In genomic region chr8:119575366-119575726, GRCm38 (mm10) we compare ENCODE assay signal across 9 mouse cellular contexts. TPM values are rescaled to one million over a fixed set of nuclear protein-coding genes. Genes with fewer than 3 reads are reported as not detected.
DNase-seq lines count a peak whose midpoint lies in the region; ATAC-seq and TF ChIP-seq lines count a peak whose summit lies in the region.
"Had no signal": no experiment of that assay in that cellular context is flagged by ENCODE, and none has a peak within 500 bp of the region (broad histone marks: within the 10 kb centered on the region; RNA-seq: fewer than 3 reads in every experiment).

No protein-coding gene starts in this region.

- no peak for ATAC-seq in heart, embryonic 13.5 days (ENCODE audit: extremely low read depth, insufficient number of reproducible peaks, low FRiP score, low TSS enrichment)
- ATAC-seq in forebrain, embryonic 16.5 days: no peak
- ATAC-seq in liver, postnatal 0 days: no peak
- ATAC-seq in megakaryocyte-erythroid progenitor cell, adult 5-6 weeks (replicated peaks; ENCODE audit: low FRiP score, low TSS enrichment, poor library complexity, severe bottlenecking): no peak

- no peak for DNase-seq in heart, adult 9 months (ENCODE audit: low spot score in 2 of 2)
- no peak for DNase-seq in liver, postnatal 0 days
- no peak for DNase-seq in yolk sac, embryonic 10.5 days (ENCODE audit: low spot score)
- no peak for DNase-seq in layer of hippocampus, postnatal 25 days (ENCODE audit: extremely low spot score in 1 of 2, low spot score in 1 of 2)

- TF ChIP-seq CTCF in ES-Bruce4 (IDR thresholded peaks at IDR 0.05; ENCODE audit: low read depth, low read length): no peak
- TF ChIP-seq CTCF in liver, postnatal 0 days (IDR thresholded peaks at IDR 0.05; ENCODE audit: low read depth): no peak

- H3K9me3 ChIP-seq in heart, embryonic 13.5 days: no peaks in the 10 kb centered on the region
- H3K9me3 ChIP-seq in ES-Bruce4 (replicated peaks; ENCODE audit: control insufficient read depth, insufficient read depth, low read length, poor library complexity, severe bottlenecking): no peaks in the 10 kb centered on the region
- no peaks in the 10 kb centered on the region for H3K9me3 ChIP-seq in forebrain, embryonic 16.5 days (ENCODE audit: control insufficient read depth, low read length)
- no peaks in the 10 kb centered on the region for H3K9me3 ChIP-seq in liver, postnatal 0 days (ENCODE audit: low read length)

- WGBS in heart, embryonic 13.5 days: 3% methylated on average over 16 of the region's 16 CpGs
- 3% methylated on average over 16 of the region's 16 CpGs for WGBS in forebrain, embryonic 16.5 days
- 1% methylated on average over 16 of the region's 16 CpGs for WGBS in liver, postnatal 0 days (ENCODE audit: insufficient replicate concordance)

- peak overlapping the region; percentile 88 for H3K9ac ChIP-seq in heart, embryonic 13.5 days
- H3K9ac ChIP-seq in ES-Bruce4 (ENCODE audit: low read depth, poor library complexity, severe bottlenecking): peak overlapping the region; percentile 72
- peak overlapping the region; percentile 69 for H3K9ac ChIP-seq in forebrain, embryonic 16.5 days (replicated peaks; ENCODE audit: low read depth, low read length)
- peak overlapping the region; percentile 82 for H3K9ac ChIP-seq in liver, postnatal 0 days (replicated peaks)

- TF ChIP-seq EP300 in ES-Bruce4 (IDR thresholded peaks at IDR 0.05; ENCODE audit: insufficient read depth, low read depth, low read length): no peak
- TF ChIP-seq EP300 in liver, postnatal 0 days (IDR thresholded peaks at IDR 0.05; ENCODE audit: low read depth): no peak

- H3K36me3 ChIP-seq in heart, embryonic 13.5 days: no peaks in the 10 kb centered on the region
- no peaks in the 10 kb centered on the region for H3K36me3 ChIP-seq in ES-Bruce4 (ENCODE audit: control insufficient read depth, insufficient read depth, low read length, poor library complexity, severe bottlenecking)
- H3K36me3 ChIP-seq in forebrain, embryonic 16.5 days (ENCODE audit: control insufficient read depth, insufficient read depth): no peaks in the 10 kb centered on the region
- no peaks in the 10 kb centered on the region for H3K36me3 ChIP-seq in liver, postnatal 0 days (replicated peaks; ENCODE audit: insufficient read depth, low read length)

- H3K27me3 ChIP-seq in heart, embryonic 13.5 days (replicated peaks): peaks cover 39% of the 10 kb centered on the region
- no peaks in the 10 kb centered on the region for H3K27me3 ChIP-seq in ES-Bruce4 (ENCODE audit: control insufficient read depth, insufficient read depth, low read length, poor library complexity, severe bottlenecking)
- peaks cover 9% of the 10 kb centered on the region; the same call in 1 of the 2 replicates for H3K27me3 ChIP-seq in forebrain, embryonic 16.5 days (replicated peaks; ENCODE audit: control insufficient read depth, insufficient read depth, low read length)
- H3K27me3 ChIP-seq in liver, postnatal 0 days (ENCODE audit: insufficient read depth, low read length): no peaks in the 10 kb centered on the region

- peak overlapping the region; percentile 99 for H3K4me2 ChIP-seq in heart, embryonic 13.5 days
- peak overlapping the region; percentile 66 for H3K4me2 ChIP-seq in forebrain, embryonic 16.5 days (ENCODE audit: low read length)
- peak overlapping the region; percentile 98 for H3K4me2 ChIP-seq in liver, postnatal 0 days (ENCODE audit: low read depth, low read length)

- no peak for TF ChIP-seq POLR2A in ES-Bruce4 (IDR thresholded peaks at IDR 0.05; ENCODE audit: insufficient read depth, low read length)

- no peak overlapping the region for H3K27ac ChIP-seq in heart, embryonic 13.5 days (replicated peaks)
- H3K27ac ChIP-seq in ES-Bruce4 (ENCODE audit: insufficient read depth, low read length): no peak overlapping the region
- no peak overlapping the region for H3K27ac ChIP-seq in forebrain, embryonic 16.5 days (ENCODE audit: low read length)
- H3K27ac ChIP-seq in liver, postnatal 0 days (ENCODE audit: low read depth): no peak overlapping the region

- peak overlapping the region; percentile 73 for H3K4me3 ChIP-seq in heart, embryonic 13.5 days
- peak overlapping the region; percentile 62 for H3K4me3 ChIP-seq in ES-Bruce4 (ENCODE audit: low read depth, low read length)
- H3K4me3 ChIP-seq in forebrain, embryonic 16.5 days (replicated peaks; ENCODE audit: low read length): peak overlapping the region; percentile 60
- peak overlapping the region; percentile 84 for H3K4me3 ChIP-seq in liver, postnatal 0 days (ENCODE audit: low read depth, low read length)

- peaks cover 30% of the 10 kb centered on the region for H3K4me1 ChIP-seq in heart, embryonic 13.5 days
- H3K4me1 ChIP-seq in ES-Bruce4 (ENCODE audit: control insufficient read depth, insufficient read depth, low read length): no peaks in the 10 kb centered on the region
- peaks cover 13% of the 10 kb centered on the region for H3K4me1 ChIP-seq in forebrain, embryonic 16.5 days (replicated peaks; ENCODE audit: control insufficient read depth, insufficient read depth, low read length)
- peaks cover 15% of the 10 kb centered on the region for H3K4me1 ChIP-seq in liver, postnatal 0 days (ENCODE audit: insufficient read depth)

RNA-seq across cellular contexts. Expression of gene Dnaaf1, which starts 0.3 kb away (rescaled TPM):
- 0.17 and 0.24 TPM in 2 replicates for polyA plus RNA-seq in heart, embryonic 13.5 days (2015; fragmentation: Nextera tagmentation; extraction: Ambion mirVana)
- 0.28 TPM in 1 of 2 replicates, not detected in the other for polyA plus RNA-seq in ES-Bruce4 (2011; ENCODE audit: insufficient read depth, insufficient read length, low read depth, missing spikeins)
- 0.24 and 0.39 TPM in 2 replicates for polyA plus RNA-seq in forebrain, embryonic 16.5 days (2015; fragmentation: Nextera tagmentation; extraction: Ambion mirVana)
- polyA plus RNA-seq in liver, postnatal 0 days (2015; fragmentation: Nextera tagmentation; extraction: Ambion mirVana): 0.07 TPM in 1 of 2 replicates, not detected in the other
- under 1 TPM; 0.12 to 0.22 TPM for total RNA-seq in layer of hippocampus, postnatal 25 days (2021)
- total RNA-seq in megakaryocyte-erythroid progenitor cell, adult 5-6 weeks (2014; fragmentation: Nextera tagmentation): 0.24 TPM in 1 of 2 replicates, not detected in the other
- total RNA-seq in megakaryocyte-erythroid progenitor cell, adult 5-6 weeks (2017): 0.38 TPM in 1 of 2 replicates, not detected in the other

RNA-seq across cellular contexts. Expression of gene Hsdl1, which starts 0.4 kb away (rescaled TPM):
- 31.3 and 32.4 TPM in 2 replicates for polyA plus RNA-seq in heart, embryonic 13.5 days (2015; fragmentation: Nextera tagmentation; extraction: Ambion mirVana)
- 19.2 and 20.6 TPM in 2 replicates for polyA plus RNA-seq in ES-Bruce4 (2011; ENCODE audit: insufficient read depth, insufficient read length, low read depth, missing spikeins)
- polyA plus RNA-seq in forebrain, embryonic 16.5 days (2015; fragmentation: Nextera tagmentation; extraction: Ambion mirVana): 179 and 183 TPM in 2 replicates
- polyA plus RNA-seq in liver, postnatal 0 days (2015; fragmentation: Nextera tagmentation; extraction: Ambion mirVana): 11.7 and 12.5 TPM in 2 replicates
- total RNA-seq in layer of hippocampus, postnatal 25 days (2021): 10 to 100 TPM; 42.8 to 46.7 TPM
- 22.6 and 32.0 TPM in 2 replicates for total RNA-seq in megakaryocyte-erythroid progenitor cell, adult 5-6 weeks (2014; fragmentation: Nextera tagmentation)
- total RNA-seq in megakaryocyte-erythroid progenitor cell, adult 5-6 weeks (2017): 36.1 and 52.6 TPM in 2 replicates

RNA-seq across cellular contexts. Expression of gene Mbtps1, which starts 16.8 kb away (rescaled TPM):
- 69.7 and 72.2 TPM in 2 replicates for polyA plus RNA-seq in heart, embryonic 13.5 days (2015; fragmentation: Nextera tagmentation; extraction: Ambion mirVana)
- 117 and 118 TPM in 2 replicates for polyA plus RNA-seq in ES-Bruce4 (2011; ENCODE audit: insufficient read depth, insufficient read length, low read depth, missing spikeins)
- 66.6 and 75.9 TPM in 2 replicates for polyA plus RNA-seq in forebrain, embryonic 16.5 days (2015; fragmentation: Nextera tagmentation; extraction: Ambion mirVana)
- 17.3 and 20.1 TPM in 2 replicates for polyA plus RNA-seq in liver, postnatal 0 days (2015; fragmentation: Nextera tagmentation; extraction: Ambion mirVana)
- 10 to 100 TPM; 69.2 to 78.8 TPM for total RNA-seq in layer of hippocampus, postnatal 25 days (2021)
- total RNA-seq in megakaryocyte-erythroid progenitor cell, adult 5-6 weeks (2014; fragmentation: Nextera tagmentation): 58.2 and 97.1 TPM in 2 replicates
- 35.4 and 36.7 TPM in 2 replicates for total RNA-seq in megakaryocyte-erythroid progenitor cell, adult 5-6 weeks (2017)

RNA-seq across cellular contexts. Expression of gene Taf1c, which starts 29.7 kb away (rescaled TPM):
- 6.0 and 6.6 TPM in 2 replicates for polyA plus RNA-seq in heart, embryonic 13.5 days (2015; fragmentation: Nextera tagmentation; extraction: Ambion mirVana)
- 7.3 and 7.5 TPM in 2 replicates for polyA plus RNA-seq in ES-Bruce4 (2011; ENCODE audit: insufficient read depth, insufficient read length, low read depth, missing spikeins)
- 19.3 and 19.4 TPM in 2 replicates for polyA plus RNA-seq in forebrain, embryonic 16.5 days (2015; fragmentation: Nextera tagmentation; extraction: Ambion mirVana)
- 2.4 and 2.7 TPM in 2 replicates for polyA plus RNA-seq in liver, postnatal 0 days (2015; fragmentation: Nextera tagmentation; extraction: Ambion mirVana)
- 10 to 100 TPM; 10.5 to 11.1 TPM for total RNA-seq in layer of hippocampus, postnatal 25 days (2021)
- 23.5 and 24.6 TPM in 2 replicates for total RNA-seq in megakaryocyte-erythroid progenitor cell, adult 5-6 weeks (2014; fragmentation: Nextera tagmentation)
- 18.5 and 21.8 TPM in 2 replicates for total RNA-seq in megakaryocyte-erythroid progenitor cell, adult 5-6 weeks (2017)

RNA-seq across cellular contexts. Expression of gene Adad2, which starts 37.2 kb away (rescaled TPM):
- not detected in 2 replicates for polyA plus RNA-seq in heart, embryonic 13.5 days (2015; fragmentation: Nextera tagmentation; extraction: Ambion mirVana)
- 1.7 and 2.0 TPM in 2 replicates for polyA plus RNA-seq in ES-Bruce4 (2011; ENCODE audit: insufficient read depth, insufficient read length, low read depth, missing spikeins)
- not detected in 2 replicates for polyA plus RNA-seq in forebrain, embryonic 16.5 days (2015; fragmentation: Nextera tagmentation; extraction: Ambion mirVana)
- not detected in 2 replicates for polyA plus RNA-seq in liver, postnatal 0 days (2015; fragmentation: Nextera tagmentation; extraction: Ambion mirVana)
- total RNA-seq in layer of hippocampus, postnatal 25 days (2021): under 1 TPM in 1 of 2 experiments, not detected in 1; 0.39 TPM
- not detected in 2 replicates for total RNA-seq in megakaryocyte-erythroid progenitor cell, adult 5-6 weeks (2014; fragmentation: Nextera tagmentation)
- total RNA-seq in megakaryocyte-erythroid progenitor cell, adult 5-6 weeks (2017): not detected in 2 replicates
- total RNA-seq: megakaryocyte progenitor cell, adult 5-6 weeks had no signal
